Mouse (Mus musculus) lung, postnatal 0 days (tissue): ENCODE results near the gene Apoa2. TPM values are rescaled to one million over a fixed set of nuclear protein-coding genes. Genes with fewer than 3 reads are reported as not detected.

Experiments
- ATAC-seq: fragments of 200-750 bp; cut with Nextera tagmentation; 2 replicates; pipeline ENCODE4 v1.8.0; 2017; ENCODE audit warnings: moderate library complexity
- DNase-seq: peaks from one replicate; pipeline ENCODE4 v3.0.0-alpha.2; 2016; ENCODE audit warnings: low spot score
- H3K27ac ChIP-seq: fragments of 300-500 bp; sonication (generic); 2 replicates; pipeline ENCODE4 v1.5.1; 2014; ENCODE audit warnings: antibody characterized with exemption, mild to moderate bottlenecking, low read length, mixed read lengths
- H3K27me3 ChIP-seq: fragments of 300-500 bp; sonication (generic); replicated peaks from 2 replicates; pipeline ENCODE4 v1.6.1; 2014; ENCODE audit warnings: low read length, mixed read lengths; ENCODE audit not compliant: insufficient read depth
- H3K36me3 ChIP-seq: fragments of 300-500 bp; sonication (generic); 2 replicates; pipeline ENCODE4 v1.6.1; 2014; ENCODE audit warnings: low read length, mixed read lengths; ENCODE audit not compliant: insufficient read depth
- H3K4me1 ChIP-seq: fragments of 300-500 bp; sonication (generic); 2 replicates; pipeline ENCODE4 v1.6.1; 2014; ENCODE audit warnings: antibody characterized with exemption, low read depth, low read length, mixed read lengths; ENCODE audit not compliant: insufficient read depth
- H3K4me2 ChIP-seq: fragments of 300-500 bp; sonication (generic); replicated peaks from 2 replicates; pipeline ENCODE4 v1.6.1; 2014; ENCODE audit warnings: low read depth, mild to moderate bottlenecking, low read length, moderate library complexity, mixed read lengths
- H3K4me3 ChIP-seq: fragments of 300-500 bp; sonication (generic); 2 replicates; pipeline ENCODE4 v1.5.1; 2014; ENCODE audit warnings: low read depth, low read length
- H3K9ac ChIP-seq: fragments of 300-500 bp; sonication (generic); replicated peaks from 2 replicates; pipeline ENCODE4 v1.6.1; 2014; ENCODE audit warnings: low read depth, mild to moderate bottlenecking
- H3K9me3 ChIP-seq: fragments of 300-500 bp; sonication (generic); 2 replicates; pipeline ENCODE4 v1.6.1; 2016; ENCODE audit warnings: low read length, mixed read lengths
- CTCF ChIP-seq: IDR thresholded peaks from 2 replicates; pipeline ENCODE4 v1.5.1; 2016; ENCODE audit warnings: antibody characterized with exemption, mild to moderate bottlenecking
- EP300 ChIP-seq: IDR thresholded peaks from 2 replicates; pipeline ENCODE4 v1.6.1; 2016; ENCODE audit warnings: antibody characterized with exemption, mild to moderate bottlenecking, control low read depth
- WGBS: fragments of 180-500 bp; shearing (Covaris S2); extraction: QIAGEN DNeasy Blood & Tissue Kit; methylation state at CpG from one replicate; pipeline ENCODE4 v1.1.7; 2014; 5-methylcytosine and 5-hydroxymethylcytosine counted together
- polyA plus RNA-seq: library from polyadenylated mRNA; unstranded; fragments of >200 nt; fragmentation: Nextera tagmentation; extraction: Ambion mirVana; gene quantifications from 2 replicates; pipeline ENCODE4 v1.2.1, GENCODE M21; 2015

Gene Apoa2
- polyA plus RNA-seq, 1 experiment from 2014 or later, result 5.5 TPM

DNA sequence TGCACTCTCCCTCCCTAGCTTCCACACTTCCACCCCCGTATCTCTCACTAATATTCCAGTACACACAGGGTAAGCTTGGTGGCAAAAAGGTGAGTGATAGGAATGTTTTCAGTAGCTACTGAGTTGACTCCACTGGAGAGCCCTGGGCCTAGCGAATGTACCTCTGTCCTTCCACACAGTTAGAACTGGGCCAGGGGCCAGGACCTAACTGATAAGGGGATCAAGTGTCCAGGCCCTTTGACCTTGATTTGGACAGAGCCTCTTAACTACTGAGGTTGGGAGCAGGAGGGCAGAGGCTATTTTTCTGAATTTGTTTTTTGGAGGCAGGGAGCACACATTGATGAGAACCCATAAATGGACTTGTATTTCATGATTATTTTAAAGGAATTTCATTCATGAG lies 1.1 kb upstream of the Apoa2 start:
- 55% methylated on average over 2 of the region's 2 CpGs for WGBS
- H3K9ac ChIP-seq, result no peak overlapping the region
- no peak overlapping the region for H3K27ac ChIP-seq
- no peak for DNase-seq
- no peak for TF ChIP-seq CTCF
- no peak for TF ChIP-seq EP300
- H3K9me3 ChIP-seq, result no peaks in the 10 kb centered on the region
- H3K27me3 ChIP-seq, result no peaks in the 10 kb centered on the region
- H3K4me1 ChIP-seq, result peaks cover 10% of the 10 kb centered on the region; the same call in 1 of the 2 replicates
- H3K4me3 ChIP-seq, result no peak overlapping the region
- H3K36me3 ChIP-seq, result peaks cover 3% of the 10 kb centered on the region; the same call in 1 of the 2 replicates
- H3K4me2 ChIP-seq, result no peak overlapping the region
- no peak for ATAC-seq

DNA sequence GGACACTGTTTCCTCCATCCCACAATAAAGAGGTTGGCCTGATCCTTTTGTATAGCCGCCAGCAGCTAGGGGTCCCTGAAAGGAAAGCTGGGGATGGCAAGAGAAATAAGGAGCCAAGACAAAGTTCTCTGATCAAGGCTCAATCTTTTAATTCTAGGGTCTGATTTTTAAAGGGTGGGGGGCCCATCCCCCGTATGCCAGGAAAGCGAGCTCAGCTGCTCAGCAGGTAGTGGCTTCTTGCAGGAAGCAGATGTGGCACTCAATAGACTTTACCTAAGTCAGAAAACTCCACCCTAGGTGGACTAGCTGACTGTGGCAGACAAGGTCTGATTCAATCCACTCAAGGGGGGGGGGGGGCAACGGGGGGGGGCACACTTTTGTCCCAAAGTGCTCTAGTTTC lies 1.9 kb downstream of the Apoa2 start:
- ATAC-seq (no peak), DNase-seq (no peak)
- Histone ChIP-seq H3K9ac (no peak overlapping the region), H3K9me3 (no peaks in the 10 kb centered on the region), H3K4me2 (no peak overlapping the region), H3K4me3 (no peak overlapping the region), H3K27ac (no peak overlapping the region), H3K27me3 (no peaks in the 10 kb centered on the region), H3K4me1 (peaks cover under 1% of the 10 kb centered on the region; the same call in 1 of the 2 replicates), H3K36me3 (no peaks in the 10 kb centered on the region)
- no peak for TF ChIP-seq EP300
- TF ChIP-seq CTCF, result no peak
- 56% methylated on average over 4 of the region's 4 CpGs for WGBS

DNA sequence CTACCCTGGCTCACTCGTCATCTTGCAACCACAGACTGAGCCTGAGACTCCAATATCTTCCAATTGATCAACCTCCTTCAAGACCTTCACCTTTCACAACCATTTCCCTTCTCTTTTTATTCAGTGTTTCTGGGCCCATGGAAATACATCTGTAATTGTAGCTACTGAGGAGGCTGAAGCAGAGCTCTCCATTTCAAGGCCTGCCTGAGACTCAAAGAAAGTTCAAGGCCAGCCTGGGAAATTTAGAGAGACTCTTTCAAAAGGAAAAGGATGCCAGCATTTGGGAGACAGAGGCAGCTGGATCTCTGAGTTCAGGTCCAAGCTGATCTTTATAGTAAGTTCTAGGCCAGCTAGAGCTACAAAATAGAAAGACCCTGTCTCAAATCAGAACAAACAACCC lies 3.0 kb downstream of the Apoa2 start:
- ATAC-seq (no peak), DNase-seq (no peak)
- Histone ChIP-seq H3K27me3 (no peaks in the 10 kb centered on the region), H3K27ac (no peak overlapping the region), H3K4me2 (no peak overlapping the region), H3K36me3 (no peaks in the 10 kb centered on the region), H3K9ac (no peak overlapping the region), H3K9me3 (no peaks in the 10 kb centered on the region), H3K4me3 (no peak overlapping the region), H3K4me1 (no peaks in the 10 kb centered on the region)
- 63% methylated on average over 1 of the region's 1 CpGs for WGBS
- TF ChIP-seq EP300 (no peak), CTCF (no peak)

GRCm38 (mm10) chr1:171229750-171230149 lies 4.9 kb downstream of the Apoa2 start:
- ATAC-seq, result no peak
- Histone ChIP-seq H3K4me2 (no peak overlapping the region), H3K4me1 (no peaks in the 10 kb centered on the region), H3K9ac (no peak overlapping the region), H3K27me3 (no peaks in the 10 kb centered on the region), H3K36me3 (no peaks in the 10 kb centered on the region), H3K27ac (no peak overlapping the region), H3K4me3 (no peak overlapping the region), H3K9me3 (no peaks in the 10 kb centered on the region)
- no peak for DNase-seq
- no peak for TF ChIP-seq EP300
- TF ChIP-seq CTCF, result no peak
- WGBS, result 63% methylated on average over 6 of the region's 6 CpGs

- Histone ChIP-seq H3K4me3 (no peak overlapping the region), H3K27ac (no peak overlapping the region), H3K4me1 (no peaks in the 10 kb centered on the region), H3K36me3 (peaks cover 2% of the 10 kb centered on the region; the same call in 1 of the 2 replicates), H3K27me3 (no peaks in the 10 kb centered on the region), H3K4me2 (no peak overlapping the region), H3K9ac (no peak overlapping the region), H3K9me3 (no peaks in the 10 kb centered on the region)
- ATAC-seq (no peak), DNase-seq (no peak)
- TF ChIP-seq EP300, result no peak
- no peak for TF ChIP-seq CTCF
- WGBS, result 88% methylated on average over 3 of the region's 3 CpGs
Measured at GRCm38 (mm10) chr1:171230215-171230614, 5.4 kb downstream of the Apoa2 start.

- 51% methylated on average over 4 of the region's 4 CpGs for WGBS
- no peak overlapping the region for H3K4me2 ChIP-seq
- H3K27ac ChIP-seq, result 0 out of 2 replicates have a peak overlapping the region, but pooled peaks have one; percentile 87
- DNase-seq (no peak), ATAC-seq (no peak)
- TF ChIP-seq EP300 (no peak), CTCF (no peak)
- no peaks in the 10 kb centered on the region for H3K9me3 ChIP-seq
- no peaks in the 10 kb centered on the region for H3K4me1 ChIP-seq
- no peaks in the 10 kb centered on the region for H3K27me3 ChIP-seq
- peaks cover 13% of the 10 kb centered on the region for H3K36me3 ChIP-seq
- no peak overlapping the region for H3K4me3 ChIP-seq
- no peak overlapping the region for H3K9ac ChIP-seq
Measured at GRCm38 (mm10) chr1:171231844-171232243, 7.0 kb downstream of the Apoa2 start.

GRCm38 (mm10) chr1:171232348-171232747 lies 7.5 kb downstream of the Apoa2 start:
- Histone ChIP-seq H3K4me2 (peak overlapping the region; percentile 12; the same call in 1 of the 2 replicates), H3K9ac (no peak overlapping the region), H3K4me3 (no peak overlapping the region), H3K27me3 (no peaks in the 10 kb centered on the region), H3K36me3 (peaks cover 18% of the 10 kb centered on the region), H3K27ac (peak overlapping the region; percentile 87; the same call in 1 of the 2 replicates), H3K4me1 (no peaks in the 10 kb centered on the region), H3K9me3 (no peaks in the 10 kb centered on the region)
- DNase-seq, result no peak
- TF ChIP-seq CTCF, result no peak
- ATAC-seq, result no peak
- 75% methylated on average over 5 of the region's 5 CpGs for WGBS
